Mouse (Mus musculus) olfactory bulb, adult 2 months (tissue): ENCODE measurements around the gene Snrk. TPM values are rescaled to one million over a fixed set of nuclear protein-coding genes. Genes with fewer than 3 reads are reported as not detected.

Experiments
- H3K27ac ChIP-seq: fragments of 200-500 bp; 2 replicates; pipeline ENCODE4 v1.5.1; 2012; ENCODE audit warnings: low read depth, low read length; ENCODE audit not compliant: insufficient read depth
- H3K4me1 ChIP-seq: fragments of 200-500 bp; 2 replicates; pipeline ENCODE4 v1.6.1; 2012; ENCODE audit warnings: low read length; ENCODE audit not compliant: control insufficient read depth, insufficient read depth
- H3K4me3 ChIP-seq: fragments of 200-500 bp; 2 replicates; pipeline ENCODE4 v1.5.1; 2012; ENCODE audit warnings: mild to moderate bottlenecking, low read depth, low read length, moderate library complexity; ENCODE audit not compliant: insufficient read depth
- CTCF ChIP-seq: fragments of 200-500 bp; IDR thresholded peaks from 2 replicates; pipeline ENCODE4 v1.5.1; 2012; ENCODE audit warnings: low read depth, mild to moderate bottlenecking, low read length, moderate library complexity; ENCODE audit not compliant: insufficient read depth
- POLR2A ChIP-seq: fragments of 200-500 bp; IDR thresholded peaks from 2 replicates; pipeline ENCODE4 v1.6.1; 2012; ENCODE audit warnings: mild to moderate bottlenecking, low read depth, low read length, moderate library complexity; ENCODE audit not compliant: insufficient read depth
- WGBS: fragments of 180-500 bp; shearing (Covaris S2); methylation state at CpG from one replicate; pipeline ENCODE4 v1.1.7; 2018; 5-methylcytosine and 5-hydroxymethylcytosine counted together
- polyA plus RNA-seq: library from polyadenylated mRNA; stranded (reverse); fragments of >200 nt; gene quantifications from 2 replicates; pipeline ENCODE4 v1.2.4, GENCODE M21; 2012; ENCODE audit warnings: low replicate concordance; ENCODE audit not compliant: missing spikeins, insufficient read depth, insufficient read length

The Snrk gene
- polyA plus RNA-seq, 1 experiment: 1,073 TPM

GRCm38 (mm10) chr9:122085055-122085454, 32.0 kb upstream of the Snrk start:
- Histone ChIP-seq H3K27ac (0 out of 2 replicates have a peak overlapping the region, but pooled peaks have one; percentile 2), H3K4me3 (no peak overlapping the region), H3K4me1 (no peaks in the 10 kb centered on the region)
- TF ChIP-seq CTCF (no peak), POLR2A (no peak)
- 26% methylated on average over 6 of the region's 6 CpGs for WGBS

DNA sequence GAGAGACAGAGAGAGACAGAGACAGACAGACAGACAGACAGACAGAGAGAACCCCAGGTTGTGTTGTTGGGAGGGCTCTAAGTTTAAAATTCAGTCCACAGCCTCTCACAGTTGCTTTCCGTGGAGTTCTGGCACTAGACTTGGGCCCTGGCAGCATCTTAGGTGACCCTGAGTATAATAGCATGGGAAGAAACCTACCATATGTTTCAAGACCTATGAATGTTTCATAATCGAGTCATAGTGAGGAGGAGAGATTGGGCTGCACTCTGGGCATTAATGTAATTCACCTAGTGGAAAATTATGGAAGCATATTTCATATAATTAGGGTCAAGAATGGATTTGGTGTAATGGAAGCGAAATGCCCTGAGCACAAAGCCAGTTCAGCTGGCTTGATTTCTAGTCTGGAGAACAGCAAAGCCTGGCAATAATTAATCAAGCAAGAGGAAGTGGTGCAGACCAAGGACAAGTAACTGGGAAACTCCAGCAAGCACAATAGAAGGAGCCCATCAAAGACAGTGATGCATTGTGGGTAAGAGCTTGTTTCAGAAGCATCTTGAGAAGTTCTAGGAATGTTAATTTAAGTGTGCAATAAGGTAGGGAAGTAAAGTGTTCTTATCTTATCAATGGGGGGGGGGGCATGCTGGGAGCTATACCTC, 31.4 kb upstream of the Snrk start:
- no peak for TF ChIP-seq POLR2A
- TF ChIP-seq CTCF: no peak
- Histone ChIP-seq H3K4me3 (no peak overlapping the region), H3K4me1 (no peaks in the 10 kb centered on the region), H3K27ac (no peak overlapping the region)
- WGBS: 60% methylated on average over 3 of the region's 3 CpGs

DNA sequence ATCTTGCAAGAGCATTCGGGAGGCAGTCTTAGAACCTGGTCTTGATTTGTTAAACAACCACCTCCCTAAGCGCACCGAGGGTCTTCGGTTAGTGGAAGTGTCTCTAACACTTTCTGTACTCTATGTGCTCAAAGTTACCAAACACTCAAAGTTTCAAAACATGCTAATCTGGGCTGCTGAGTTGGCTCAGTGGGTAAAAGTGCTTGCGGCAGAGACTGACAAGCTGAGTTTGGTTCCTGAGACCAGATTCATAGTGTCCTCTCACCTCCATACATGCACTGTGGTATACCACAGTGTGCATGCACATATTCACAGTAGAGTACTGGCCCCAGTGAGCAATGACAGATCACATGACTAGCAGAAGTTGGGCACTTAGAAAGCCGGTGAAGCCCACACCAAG, 30.0 kb upstream of the Snrk start:
- Histone ChIP-seq H3K27ac (no peak overlapping the region), H3K4me1 (peaks cover 3% of the 10 kb centered on the region), H3K4me3 (no peak overlapping the region)
- TF ChIP-seq POLR2A (no peak), CTCF (no peak)
- WGBS: 73% methylated on average over 6 of the region's 6 CpGs

DNA sequence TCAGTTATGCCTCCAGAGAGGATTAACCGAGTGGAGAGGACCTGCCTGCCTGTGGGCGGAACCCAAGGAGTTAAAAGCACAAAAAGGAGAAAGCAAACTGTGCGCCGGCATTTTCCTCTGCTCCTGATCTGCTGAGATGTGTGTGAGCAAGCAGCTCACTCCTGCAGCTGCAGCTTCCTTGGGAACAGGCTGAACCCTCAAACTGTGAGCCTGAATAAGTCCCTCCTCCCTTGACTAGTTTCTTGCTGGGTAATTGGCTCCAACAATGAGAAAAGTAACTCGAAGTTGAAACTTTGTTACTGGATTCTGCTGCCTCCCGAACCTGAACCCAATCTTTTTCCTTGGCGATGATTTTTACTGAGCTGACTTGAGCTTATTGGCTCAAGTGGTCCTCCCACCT, 25.9 kb upstream of the Snrk start:
- Histone ChIP-seq H3K4me3 (no peak overlapping the region), H3K4me1 (peaks cover 3% of the 10 kb centered on the region), H3K27ac (no peak overlapping the region)
- WGBS: 39% methylated on average over 7 of the region's 7 CpGs
- TF ChIP-seq CTCF (no peak), POLR2A (no peak)

DNA sequence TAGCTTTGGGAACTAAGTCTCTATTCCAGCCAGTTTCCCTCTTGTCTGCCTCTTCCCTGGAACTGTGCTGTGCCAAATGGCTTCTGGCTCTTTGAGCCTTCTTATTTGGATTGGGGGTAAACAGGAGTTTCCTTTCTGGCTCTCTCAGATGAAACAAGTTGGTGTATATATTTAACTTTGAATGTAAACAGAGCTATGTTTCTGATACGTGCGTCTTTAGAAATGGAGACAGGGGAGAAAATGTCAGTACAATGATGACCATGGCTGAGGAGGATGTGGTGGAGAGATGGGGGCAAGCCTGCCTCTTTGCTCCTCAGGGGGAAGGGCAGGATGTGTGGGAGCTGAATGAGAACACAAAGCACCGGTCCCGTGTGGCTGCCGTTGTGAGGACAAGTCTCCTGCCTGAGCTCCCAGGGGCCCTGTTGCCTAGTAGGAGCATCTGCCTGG, 25.3 kb upstream of the Snrk start:
- H3K4me3 ChIP-seq: no peak overlapping the region
- TF ChIP-seq CTCF (no peak), POLR2A (no peak)
- no peak overlapping the region for H3K27ac ChIP-seq
- H3K4me1 ChIP-seq: peaks cover 3% of the 10 kb centered on the region
- whole genome bisulfite sequencing: 56% methylated on average over 5 of the region's 5 CpGs

GRCm38 (mm10) chr9:122094171-122094570, 22.9 kb upstream of the Snrk start:
- Histone ChIP-seq H3K27ac (no peak overlapping the region), H3K4me3 (no peak overlapping the region), H3K4me1 (peaks cover 3% of the 10 kb centered on the region)
- no peak for TF ChIP-seq POLR2A
- no peak for TF ChIP-seq CTCF
- WGBS: 91% methylated on average over 1 of the region's 1 CpGs

- Histone ChIP-seq H3K27ac (no peak overlapping the region), H3K4me3 (no peak overlapping the region), H3K4me1 (peaks cover 2% of the 10 kb centered on the region)
- TF ChIP-seq POLR2A (no peak), CTCF (no peak)
- 84% methylated on average over 5 of the region's 5 CpGs for WGBS
Observed at GRCm38 (mm10) chr9:122096822-122097511, 20.1 kb upstream of the Snrk start.

DNA sequence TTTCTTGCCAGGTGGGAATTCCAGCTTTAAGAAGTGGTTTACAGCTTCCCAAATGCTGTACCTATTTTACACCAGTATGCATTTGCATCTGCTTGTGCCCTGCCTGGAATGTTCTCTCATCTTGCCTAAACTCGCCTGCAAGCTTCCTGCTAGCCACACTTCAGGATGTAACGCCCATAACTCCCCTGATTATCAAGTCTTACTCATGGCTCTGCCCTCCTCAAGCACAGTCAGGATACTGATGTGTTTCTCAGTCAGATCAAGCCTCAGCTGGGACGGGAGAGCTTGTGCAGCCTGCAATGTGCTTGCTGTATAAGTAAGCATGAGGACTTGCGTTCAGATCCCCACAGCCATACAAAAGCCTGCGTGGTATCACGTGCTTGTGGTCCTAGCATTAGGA, 19.5 kb upstream of the Snrk start:
- Histone ChIP-seq H3K4me3 (no peak overlapping the region), H3K4me1 (no peaks in the 10 kb centered on the region), H3K27ac (no peak overlapping the region)
- 66% methylated on average over 6 of the region's 6 CpGs for WGBS
- TF ChIP-seq POLR2A (no peak), CTCF (no peak)

DNA sequence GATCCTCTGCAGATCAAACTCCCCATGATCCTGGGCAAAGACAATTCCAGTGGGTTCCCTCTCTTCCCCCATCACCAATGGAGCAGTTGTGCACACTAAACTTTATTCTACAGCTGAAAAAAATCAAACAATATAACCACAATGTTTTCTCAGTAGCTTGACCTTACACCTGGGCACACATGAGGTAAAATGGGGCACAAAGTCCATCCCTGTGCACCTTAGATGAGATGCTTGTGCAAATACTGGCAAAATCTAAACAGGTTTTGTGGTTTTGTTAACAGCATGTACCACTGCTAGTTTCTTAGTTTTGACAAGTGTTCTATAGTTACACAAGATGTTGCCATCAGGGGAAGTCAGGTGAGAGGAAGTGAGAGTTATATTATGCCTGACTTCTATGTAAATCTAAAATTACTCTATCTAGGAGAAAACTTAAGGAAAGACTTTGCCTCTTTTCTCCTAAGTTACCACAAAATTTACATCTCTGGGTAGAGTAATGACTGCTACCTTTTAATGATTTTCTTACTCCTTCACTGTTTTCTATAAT, 16.4 kb upstream of the Snrk start:
- H3K27ac ChIP-seq: no peak overlapping the region
- TF ChIP-seq CTCF (no peak), POLR2A (no peak)
- H3K4me3 ChIP-seq: no peak overlapping the region
- no peaks in the 10 kb centered on the region for H3K4me1 ChIP-seq
